Mouse (Mus musculus) MEL (cell line): ENCODE results near the gene Myh2. TPM values are rescaled to one million over a fixed set of nuclear protein-coding genes. Genes with fewer than 3 reads are reported as not detected.

ENCODE experiments used
- DNase-seq: peaks from one replicate; pipeline ENCODE4 v3.0.0; 2011; ENCODE audit warnings: low read depth, low spot score
- H3K27ac ChIP-seq: 2 replicates; pipeline ENCODE4 v1.5.1; 2012; ENCODE audit warnings: low read depth, mild to moderate bottlenecking, control low read depth, low read length, moderate library complexity; ENCODE audit not compliant: control insufficient read depth
- H3K27me3 ChIP-seq, 2 experiments: fragments of 150-350 bp in 1 of 2; sonication (generic) in 1 of 2; 2 replicates each; pipeline ENCODE4 v1.6.1; 2012; ENCODE audit warnings: low read length in 2 of 2, mild to moderate bottlenecking in 2 of 2, improper control_type of control experiment in 1 of 2, moderate library complexity in 1 of 2; ENCODE audit not compliant: insufficient read depth in 2 of 2, control insufficient read depth in 1 of 2
- H3K36me3 ChIP-seq, 2 experiments: 2 replicates each; pipeline ENCODE4 v1.6.1; 2012 to 2014; ENCODE audit warnings: low read length in 2 of 2, improper control_type of control experiment in 1 of 2, inconsistent platforms in 1 of 2, mild to moderate bottlenecking in 1 of 2; ENCODE audit not compliant: insufficient read depth in 2 of 2, control insufficient read depth in 1 of 2
- H3K4me1 ChIP-seq, 2 experiments: fragments of 150-350 bp in 1 of 2; sonication (generic) in 1 of 2; 2 replicates each; pipeline ENCODE4 v1.6.1; 2012; ENCODE audit warnings: low read length in 2 of 2, improper control_type of control experiment in 1 of 2, mild to moderate bottlenecking in 1 of 2; ENCODE audit not compliant: insufficient read depth in 2 of 2, control insufficient read depth in 1 of 2
- H3K4me3 ChIP-seq, 2 experiments: fragments of 150-350 bp in 1 of 2; sonication (generic) in 1 of 2; 2 replicates each; pipeline ENCODE4 v1.5.1; 2012; ENCODE audit warnings: low read depth in 2 of 2, low read length in 2 of 2, mild to moderate bottlenecking in 2 of 2, moderate library complexity in 2 of 2, control low read depth in 1 of 2, improper control_type of control experiment in 1 of 2; ENCODE audit not compliant: control insufficient read depth in 1 of 2, insufficient read depth in 1 of 2
- H3K79me2 ChIP-seq: 2 replicates; pipeline ENCODE4 v1.6.1; 2012; ENCODE audit warnings: mild to moderate bottlenecking, low read length, moderate library complexity; ENCODE audit not compliant: control insufficient read depth, poor library complexity, insufficient read depth
- H3K9ac ChIP-seq: 2 replicates; pipeline ENCODE4 v1.6.1; 2012; ENCODE audit warnings: low read depth, mild to moderate bottlenecking, control low read depth, low read length, moderate library complexity; ENCODE audit not compliant: control insufficient read depth, poor library complexity, severe bottlenecking
- H3K9me3 ChIP-seq: fragments of 150-350 bp; sonication (generic); replicated peaks from 2 replicates; pipeline ENCODE4 v1.6.1; 2012; ENCODE audit warnings: mild to moderate bottlenecking, low read length, improper control_type of control experiment, moderate library complexity; ENCODE audit not compliant: insufficient read depth
- BHLHE40 ChIP-seq: IDR thresholded peaks from 2 replicates; pipeline ENCODE4 v1.6.1; 2012; ENCODE audit warnings: low read depth, mild to moderate bottlenecking, inconsistent platforms, low read length, improper control_type of control experiment, borderline replicate concordance
- CHD1 ChIP-seq: IDR thresholded peaks from 2 replicates; pipeline ENCODE4 v1.6.1; 2012; ENCODE audit warnings: low read depth, mild to moderate bottlenecking, inconsistent platforms, low read length, improper control_type of control experiment
- E2F4 ChIP-seq: IDR thresholded peaks from 2 replicates; pipeline ENCODE4 v1.6.1; 2011; ENCODE audit warnings: low read depth, low read length, improper control_type of control experiment, borderline replicate concordance
- ELF1 ChIP-seq: IDR thresholded peaks from 2 replicates; pipeline ENCODE4 v1.6.1; 2014; ENCODE audit warnings: low read depth, mild to moderate bottlenecking, inconsistent platforms, low read length, improper control_type of control experiment, moderate library complexity
- ETS1 ChIP-seq: IDR thresholded peaks from 2 replicates; pipeline ENCODE4 v1.6.1; 2012; ENCODE audit warnings: low read depth, mild to moderate bottlenecking, inconsistent platforms, low read length, improper control_type of control experiment, moderate library complexity
- GABPA ChIP-seq: IDR thresholded peaks from 2 replicates; pipeline ENCODE4 v1.6.1; 2012; ENCODE audit warnings: low read depth, mild to moderate bottlenecking, inconsistent platforms, low read length, improper control_type of control experiment, moderate library complexity
- JUND ChIP-seq: IDR thresholded peaks from 2 replicates; pipeline ENCODE4 v1.6.1; 2011; ENCODE audit warnings: low read depth, mild to moderate bottlenecking, improper control_type of control experiment, low read length
- MAFK ChIP-seq: IDR thresholded peaks from 2 replicates; pipeline ENCODE4 v1.6.1; 2011; ENCODE audit warnings: low read depth, mild to moderate bottlenecking, low read length, improper control_type of control experiment, borderline replicate concordance
- MAX ChIP-seq: IDR thresholded peaks from 2 replicates; pipeline ENCODE4 v1.6.1; 2011; ENCODE audit warnings: low read length, improper control_type of control experiment
- MEF2A ChIP-seq: IDR thresholded peaks from 2 replicates; pipeline ENCODE4 v1.6.1; 2014; ENCODE audit warnings: low read depth, mild to moderate bottlenecking, inconsistent platforms, low read length, improper control_type of control experiment; ENCODE audit not compliant: poor library complexity, insufficient replicate concordance, severe bottlenecking; ENCODE audit errors: extremely low read depth
- MXI1 ChIP-seq: IDR thresholded peaks from 2 replicates; pipeline ENCODE4 v1.6.1; 2011; ENCODE audit warnings: mild to moderate bottlenecking, low read depth, low read length, improper control_type of control experiment
- MYC ChIP-seq: IDR thresholded peaks from 2 replicates; pipeline ENCODE4 v1.6.1; 2011; ENCODE audit warnings: low read depth, mild to moderate bottlenecking, low read length, improper control_type of control experiment, moderate library complexity
- POLR2A ChIP-seq, 2 experiments: IDR thresholded peaks; 2 replicates each; pipeline ENCODE4 v1.6.1; 2011 to 2012; ENCODE audit warnings: low read length in 2 of 2, mild to moderate bottlenecking in 2 of 2, control low read depth in 1 of 2, improper control_type of control experiment in 1 of 2, low read depth in 1 of 2, moderate library complexity in 1 of 2; ENCODE audit not compliant: control insufficient read depth in 1 of 2, insufficient read depth in 1 of 2, poor library complexity in 1 of 2
- POLR2AphosphoS5 ChIP-seq: IDR thresholded peaks from 2 replicates; pipeline ENCODE4 v1.6.1; 2012; ENCODE audit warnings: low read depth, borderline replicate concordance, mild to moderate bottlenecking, inconsistent platforms, low read length, moderate library complexity, mixed read lengths
- SIN3A ChIP-seq: IDR thresholded peaks from 2 replicates; pipeline ENCODE4 v1.6.1; 2012; ENCODE audit warnings: low read length, improper control_type of control experiment, inconsistent platforms
- SMC3 ChIP-seq: IDR thresholded peaks from 2 replicates; pipeline ENCODE4 v1.6.1; 2011; ENCODE audit warnings: low read depth, low read length, improper control_type of control experiment
- TAL1 ChIP-seq: IDR thresholded peaks from 2 replicates; pipeline ENCODE4 v1.6.1; 2012; ENCODE audit warnings: mild to moderate bottlenecking, inconsistent platforms, low read length, moderate library complexity, mixed read lengths
- ZMIZ1 ChIP-seq: IDR thresholded peaks from 2 replicates; pipeline ENCODE4 v1.6.1; 2012; ENCODE audit warnings: low read depth, mild to moderate bottlenecking, inconsistent platforms, low read length, improper control_type of control experiment, moderate library complexity
- polyA plus RNA-seq, 2 experiments: library from polyadenylated mRNA; stranded (reverse) in 1 of 2; unstranded in 1 of 2; fragments of >175 nt in 1 of 2; fragments of >200 nt in 1 of 2; gene quantifications; 2 replicates each; pipeline versions ENCODE4 v1.2.1 to v1.2.4; 2012; ENCODE audit warnings: low replicate concordance in 2 of 2, low read depth in 1 of 2; ENCODE audit not compliant: insufficient read length in 2 of 2, insufficient read depth in 1 of 2, missing spikeins in 1 of 2
- total RNA-seq: library from RNA; depleted of rRNA; stranded (reverse); fragments of 300-350 nt; gene quantifications from 2 replicates; pipeline ENCODE4 v1.2.3, GENCODE M21; 2012

The Myh2 gene
- total and polyA plus RNA-seq, 3 experiments: not detected

DNA sequence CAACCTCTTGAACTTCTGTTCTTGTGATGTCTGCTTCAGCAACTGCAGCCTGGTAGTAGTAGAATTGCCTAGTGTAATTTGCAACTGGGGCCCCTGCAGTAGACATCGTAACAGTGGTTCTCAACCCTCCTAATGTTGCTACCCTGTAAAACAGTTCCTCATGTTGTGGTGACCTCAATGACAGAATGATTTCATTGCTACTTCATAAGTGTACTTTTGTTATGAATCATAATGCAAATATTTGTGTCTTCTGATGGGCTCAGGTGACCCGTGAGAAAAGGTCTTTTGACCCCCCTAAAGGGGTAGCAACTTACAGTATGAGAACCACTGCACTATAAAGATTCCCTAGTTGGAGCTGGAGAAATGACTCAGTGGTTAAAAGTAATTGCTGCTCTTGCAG is 1.6 kb downstream of the Myh2 start:
- H3K36me3 ChIP-seq: no peaks in the 10 kb centered on the region
- H3K4me1 ChIP-seq: no peaks in the 10 kb centered on the region
- TF ChIP-seq ETS1 (no peak), MYC (no peak), ZMIZ1 (no peak), E2F4 (no peak), ELF1 (no peak)
- H3K9me3 ChIP-seq: no peaks in the 10 kb centered on the region
- H3K27me3 ChIP-seq: no peaks in the 10 kb centered on the region; a peak in 1 of 4 replicates
- H3K4me3 ChIP-seq: no peak overlapping the region
- H3K9ac ChIP-seq: no peak overlapping the region
- no peak overlapping the region for H3K27ac ChIP-seq
- no peaks in the 10 kb centered on the region for H3K79me2 ChIP-seq
- no peak for DNase-seq

DNA sequence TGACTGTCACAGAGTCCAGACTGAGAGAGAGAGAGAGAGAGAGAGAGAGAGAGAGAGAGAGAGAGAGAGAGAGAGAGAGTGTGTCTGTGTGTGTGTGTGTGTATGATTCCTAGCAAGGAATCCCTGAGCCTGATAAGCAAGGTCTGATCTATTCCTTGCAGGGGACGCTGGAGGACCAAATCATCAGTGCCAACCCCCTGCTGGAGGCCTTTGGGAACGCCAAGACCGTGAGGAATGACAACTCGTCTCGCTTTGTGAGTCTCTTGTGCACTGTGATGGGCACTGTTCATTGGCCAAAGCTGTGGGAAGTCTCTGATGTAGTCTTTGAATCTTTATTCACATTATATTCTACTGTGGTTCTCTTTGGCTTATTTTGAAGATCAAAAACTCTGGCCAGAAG is 5.5 kb downstream of the Myh2 start:
- no peaks in the 10 kb centered on the region for H3K36me3 ChIP-seq
- no peaks in the 10 kb centered on the region for H3K9me3 ChIP-seq
- DNase-seq: no peak
- H3K4me3 ChIP-seq: no peak overlapping the region
- H3K4me1 ChIP-seq: no peaks in the 10 kb centered on the region
- no peak overlapping the region for H3K9ac ChIP-seq
- H3K27me3 ChIP-seq: no peaks in the 10 kb centered on the region; a peak in 1 of 4 replicates
- TF ChIP-seq JUND: no peak
- no peak for TF ChIP-seq MXI1
- no peak for TF ChIP-seq TAL1
- no peak for TF ChIP-seq E2F4
- no peak for TF ChIP-seq POLR2A (IDR thresholded peaks at IDR 0.05; ENCODE audit: control insufficient read depth in 1 of 2, insufficient read depth in 1 of 2, low read depth in 1 of 2, low read length in 2 of 2, poor library complexity in 1 of 2)
- no peak for TF ChIP-seq CHD1
- TF ChIP-seq SIN3A: no peak
- no peak for TF ChIP-seq MAFK
- no peak for TF ChIP-seq MAX
- TF ChIP-seq SMC3: no peak
- TF ChIP-seq BHLHE40: no peak
- no peak for TF ChIP-seq MEF2A
- no peak for TF ChIP-seq ZMIZ1
- TF ChIP-seq POLR2AphosphoS5: no peak
- TF ChIP-seq GABPA: no peak
- no peaks in the 10 kb centered on the region for H3K79me2 ChIP-seq
- no peak overlapping the region for H3K27ac ChIP-seq
